Mouse (Mus musculus): Measurements from ENCODE around the gene Rrh. TPM values are rescaled to one million over a fixed set of nuclear protein-coding genes. Genes with fewer than 3 reads are reported as not detected.

Rrh gene
- 0.02 and 0.05 TPM in 2 replicates for polyA plus RNA-seq (2012; rRNA removed)

GRCm38 (mm10) chr3:129822206-129822775 is at the start of gene Rrh:
Gene Rrh, minus strand, starts transcription at chr3:129822587.

GRCm38 (mm10) chr3:129835388-129835934 is 13.1 kb upstream of the Rrh start, which contains the start of gene Cfi:
Gene Cfi, plus strand, starts transcription at chr3:129835884.

GRCm38 (mm10) chr3:129831035-129831568 is 8.7 kb upstream of the Rrh start, which contains the start of gene Gar1:
Gene Gar1, minus strand, starts transcription at chr3:129831396.

GRCm38 (mm10) chr3:129803765-129804164 is 18.6 kb downstream of the Rrh start, which contains the start of gene Lrit3:
Gene Lrit3, minus strand, starts transcription at chr3:129804030.

GRCm38 (mm10) chr3:129754650-129755604 is 67.5 kb downstream of the Rrh start, which contains the start of gene Egf:
Gene Egf, minus strand, starts transcription at chr3:129755316.

Other genes with a start within 250 kb of the Rrh start
- 0.40 and 0.60 TPM in 2 replicates for gene Egf, start 67.3 kb downstream of the Rrh start, polyA plus RNA-seq (2012; rRNA removed)
- not detected in 2 replicates for gene Lrit3, start 18.6 kb downstream of the Rrh start, polyA plus RNA-seq (2012; rRNA removed)
- gene Gar1, start 8.8 kb upstream of the Rrh start, polyA plus RNA-seq (2012; rRNA removed): 43.2 and 47.6 TPM in 2 replicates
- gene Cfi, start 13.3 kb upstream of the Rrh start, polyA plus RNA-seq (2012; rRNA removed): 282 and 306 TPM in 2 replicates
- 50.5 and 59.3 TPM in 2 replicates for gene Pla2g12a, start 56.0 kb upstream of the Rrh start, polyA plus RNA-seq (2012; rRNA removed)
- 23.6 and 25.5 TPM in 2 replicates for gene Casp6, start 78.8 kb upstream of the Rrh start, polyA plus RNA-seq (2012; rRNA removed)
- 3.9 and 4.6 TPM in 2 replicates for gene Mcub, start 147.6 kb upstream of the Rrh start, polyA plus RNA-seq (2012; rRNA removed)
- 12.0 and 16.7 TPM in 2 replicates for gene Sec24b, start 239.0 kb upstream of the Rrh start, polyA plus RNA-seq (2012; rRNA removed)

Data from liver, embryonic 18 days (tissue).